Mouse (Mus musculus) liver, postnatal 0 days (tissue): ENCODE measurements around the gene Lrrc20. TPM values are rescaled to one million over a fixed set of nuclear protein-coding genes. Genes with fewer than 3 reads are reported as not detected.

Experiments
- ATAC-seq: fragments of 200-750 bp; cut with Nextera tagmentation; 2 replicates; pipeline ENCODE4 v1.8.0; 2017; ENCODE audit warnings: mild to moderate bottlenecking, moderate library complexity
- DNase-seq: peaks from one replicate; pipeline ENCODE4 v3.0.0-alpha.2; 2016
- H3K27ac ChIP-seq: fragments of 300-500 bp; sonication (generic); 2 replicates; pipeline ENCODE4 v1.5.1; 2014; ENCODE audit warnings: antibody characterized with exemption, moderate library complexity, mild to moderate bottlenecking, low read depth
- H3K27me3 ChIP-seq: fragments of 300-500 bp; sonication (generic); 2 replicates; pipeline ENCODE4 v1.6.1; 2014; ENCODE audit warnings: low read length, control low read depth, mixed read lengths; ENCODE audit not compliant: insufficient read depth
- H3K36me3 ChIP-seq: fragments of 300-500 bp; sonication (generic); replicated peaks from 2 replicates; pipeline ENCODE4 v1.6.1; 2014; ENCODE audit warnings: mild to moderate bottlenecking, control low read depth, low read length, moderate library complexity, mixed read lengths; ENCODE audit not compliant: insufficient read depth
- H3K4me1 ChIP-seq: fragments of 300-500 bp; sonication (generic); 2 replicates; pipeline ENCODE4 v1.6.1; 2014; ENCODE audit warnings: antibody characterized with exemption, mild to moderate bottlenecking, control low read depth; ENCODE audit not compliant: insufficient read depth
- H3K4me2 ChIP-seq: fragments of 300-500 bp; sonication (generic); 2 replicates; pipeline ENCODE4 v1.6.1; 2014; ENCODE audit warnings: low read depth, mild to moderate bottlenecking, low read length, moderate library complexity, mixed read lengths
- H3K4me3 ChIP-seq: fragments of 300-500 bp; sonication (generic); 2 replicates; pipeline ENCODE4 v1.5.1; 2014; ENCODE audit warnings: low read depth, low read length
- H3K9ac ChIP-seq: fragments of 300-500 bp; sonication (generic); replicated peaks from 2 replicates; pipeline ENCODE4 v1.6.1; 2014; ENCODE audit warnings: mild to moderate bottlenecking, moderate library complexity
- H3K9me3 ChIP-seq: fragments of 300-500 bp; sonication (generic); 2 replicates; pipeline ENCODE4 v1.6.1; 2016; ENCODE audit warnings: mild to moderate bottlenecking, control low read depth, low read length, mixed read lengths
- CTCF ChIP-seq: sonication (generic); IDR thresholded peaks from 2 replicates; pipeline ENCODE4 v1.5.1; 2016; ENCODE audit warnings: antibody characterized with exemption, low read depth
- EP300 ChIP-seq: IDR thresholded peaks from 2 replicates; pipeline ENCODE4 v1.6.1; 2016; ENCODE audit warnings: antibody characterized with exemption, low read depth, mild to moderate bottlenecking
- WGBS: fragments of 180-500 bp; shearing (Covaris S2); extraction: QIAGEN DNeasy Blood & Tissue Kit; methylation state at CpG from one replicate; pipeline ENCODE4 v1.1.7; 2014; ENCODE audit not compliant: insufficient replicate concordance; 5-methylcytosine and 5-hydroxymethylcytosine counted together
- polyA plus RNA-seq: library from polyadenylated mRNA; unstranded; fragments of >200 nt; fragmentation: Nextera tagmentation; extraction: Ambion mirVana; gene quantifications from 2 replicates; pipeline ENCODE4 v1.2.1, GENCODE M21; 2015

Lrrc20 gene
- polyA plus RNA-seq, 1 experiment from 2014 or later, result 3.0 TPM

- no peaks in the 10 kb centered on the region for H3K9me3 ChIP-seq
- peak; percentile 95 for ATAC-seq
- no peak overlapping the region for H3K9ac ChIP-seq
- peak overlapping the region; percentile 48 for H3K4me2 ChIP-seq
- 38% methylated on average over 12 of the region's 12 CpGs for WGBS
- H3K36me3 ChIP-seq, result no peaks in the 10 kb centered on the region
- H3K4me3 ChIP-seq, result no peak overlapping the region
- no peaks in the 10 kb centered on the region for H3K27me3 ChIP-seq
- peaks cover 16% of the 10 kb centered on the region for H3K4me1 ChIP-seq
- H3K27ac ChIP-seq, result 0 out of 2 replicates have a peak overlapping the region, but pooled peaks have one; percentile 1
- DNase-seq, result peak; percentile 57
- TF ChIP-seq EP300 (0 out of 2 replicates have a peak, but pooled peaks have one; percentile 10), CTCF (no peak)
Observed at GRCm38 (mm10) chr10:61544127-61544862, 68.7 kb downstream of the Lrrc20 start.

- ATAC-seq (peak; percentile 7; the same call in 1 of the 2 replicates), DNase-seq (no peak)
- no peak for TF ChIP-seq EP300
- no peak for TF ChIP-seq CTCF
- Histone ChIP-seq H3K27me3 (no peaks in the 10 kb centered on the region), H3K4me2 (peak overlapping the region; percentile 48; the same call in 1 of the 2 replicates), H3K9me3 (no peaks in the 10 kb centered on the region), H3K36me3 (no peaks in the 10 kb centered on the region), H3K27ac (no peak overlapping the region), H3K4me3 (no peak overlapping the region), H3K9ac (no peak overlapping the region), H3K4me1 (peaks cover 16% of the 10 kb centered on the region)
- 71% methylated on average over 9 of the region's 9 CpGs for WGBS
Observed at GRCm38 (mm10) chr10:61544863-61545240, 69.3 kb downstream of the Lrrc20 start.

DNA sequence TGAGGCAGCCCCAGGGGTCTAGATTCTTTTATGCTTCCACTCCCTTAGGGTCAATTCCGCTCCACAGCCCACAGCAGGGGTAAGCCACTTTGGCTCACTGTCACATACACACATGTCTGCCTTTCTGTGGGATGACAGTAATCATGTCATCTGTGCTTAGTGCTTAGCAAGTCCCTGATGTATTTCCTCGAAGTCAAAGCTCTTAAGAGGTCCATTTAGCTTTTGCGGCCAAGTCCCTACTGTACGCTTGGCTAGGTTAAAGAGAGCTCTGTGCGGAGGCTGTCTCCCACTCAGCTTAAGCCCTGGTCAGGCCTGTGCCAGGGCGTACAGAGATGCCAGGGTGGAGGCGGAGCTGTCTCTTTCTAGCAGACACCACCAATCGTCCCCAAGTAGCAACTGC, 74.5 kb downstream of the Lrrc20 start:
- no peak overlapping the region for H3K4me3 ChIP-seq
- 82% methylated on average over 8 of the region's 8 CpGs for WGBS
- no peaks in the 10 kb centered on the region for H3K36me3 ChIP-seq
- H3K27me3 ChIP-seq, result no peaks in the 10 kb centered on the region
- H3K9me3 ChIP-seq, result no peaks in the 10 kb centered on the region
- no peak overlapping the region for H3K27ac ChIP-seq
- DNase-seq, result no peak
- H3K4me1 ChIP-seq, result no peaks in the 10 kb centered on the region
- no peak overlapping the region for H3K4me2 ChIP-seq
- ATAC-seq, result no peak
- no peak overlapping the region for H3K9ac ChIP-seq
- TF ChIP-seq EP300 (no peak), CTCF (no peak)

GRCm38 (mm10) chr10:61555155-61555554, 79.6 kb downstream of the Lrrc20 start:
- WGBS, result 85% methylated on average over 6 of the region's 6 CpGs
- H3K27me3 ChIP-seq, result no peaks in the 10 kb centered on the region
- H3K4me3 ChIP-seq, result no peak overlapping the region
- DNase-seq (no peak), ATAC-seq (no peak)
- H3K4me1 ChIP-seq, result no peaks in the 10 kb centered on the region
- H3K4me2 ChIP-seq, result no peak overlapping the region
- no peak for TF ChIP-seq EP300
- TF ChIP-seq CTCF, result no peak
- H3K9me3 ChIP-seq, result peaks cover 4% of the 10 kb centered on the region
- H3K9ac ChIP-seq, result no peak overlapping the region
- no peaks in the 10 kb centered on the region for H3K36me3 ChIP-seq
- H3K27ac ChIP-seq, result no peak overlapping the region

GRCm38 (mm10) chr10:61558631-61559030, 83.0 kb downstream of the Lrrc20 start:
- DNase-seq, result no peak
- H3K4me3 ChIP-seq, result no peak overlapping the region
- no peak for ATAC-seq
- H3K9ac ChIP-seq, result no peak overlapping the region
- WGBS, result 76% methylated on average over 2 of the region's 2 CpGs
- TF ChIP-seq CTCF, result no peak
- TF ChIP-seq EP300, result no peak
- no peak overlapping the region for H3K4me2 ChIP-seq
- H3K36me3 ChIP-seq, result no peaks in the 10 kb centered on the region; the same call in 1 of the 2 replicates
- no peak overlapping the region for H3K27ac ChIP-seq
- H3K9me3 ChIP-seq, result peaks cover 4% of the 10 kb centered on the region
- no peaks in the 10 kb centered on the region for H3K4me1 ChIP-seq
- H3K27me3 ChIP-seq, result no peaks in the 10 kb centered on the region

GRCm38 (mm10) chr10:61559544-61559943, 83.9 kb downstream of the Lrrc20 start:
- Histone ChIP-seq H3K36me3 (no peaks in the 10 kb centered on the region; the same call in 1 of the 2 replicates), H3K9me3 (peaks cover 4% of the 10 kb centered on the region), H3K4me3 (no peak overlapping the region), H3K4me1 (no peaks in the 10 kb centered on the region), H3K4me2 (no peak overlapping the region), H3K27ac (no peak overlapping the region), H3K27me3 (no peaks in the 10 kb centered on the region), H3K9ac (no peak overlapping the region)
- TF ChIP-seq EP300, result no peak
- no peak for DNase-seq
- ATAC-seq, result no peak
